Mouse (Mus musculus) large intestine, adult 2 months (tissue): ENCODE measurements around the gene Olfm2. TPM values are rescaled to one million over a fixed set of nuclear protein-coding genes. Genes with fewer than 3 reads are reported as not detected.
"Not testable (repeated sequence)": the region's sequence is repeated elsewhere in the genome, so short reads cannot be mapped to it uniquely, and the experiment has no call there.

ENCODE experiments used
- DNase-seq: peaks from one replicate; pipeline ENCODE4 v3.0.0-alpha.2; 2012; ENCODE audit warnings: low read depth, low spot score
- WGBS: fragments of 180-500 bp; shearing (Covaris S2); methylation state at CpG from one replicate; pipeline ENCODE4 v1.1.7; 2018; 5-methylcytosine and 5-hydroxymethylcytosine counted together
- polyA plus RNA-seq: library from polyadenylated mRNA; depleted of rRNA; stranded (reverse); fragments of >200 nt; gene quantifications from 2 replicates; pipeline ENCODE4 v1.2.3, GENCODE M21; 2012

Gene Olfm2
- polyA plus RNA-seq, 1 experiment = 1.2 TPM

- WGBS = 23% methylated on average over 4 of the region's 4 CpGs
- no peak for DNase-seq
Measured at GRCm38 (mm10) chr9:20705981-20706380, 40.2 kb downstream of the Olfm2 start.

DNA sequence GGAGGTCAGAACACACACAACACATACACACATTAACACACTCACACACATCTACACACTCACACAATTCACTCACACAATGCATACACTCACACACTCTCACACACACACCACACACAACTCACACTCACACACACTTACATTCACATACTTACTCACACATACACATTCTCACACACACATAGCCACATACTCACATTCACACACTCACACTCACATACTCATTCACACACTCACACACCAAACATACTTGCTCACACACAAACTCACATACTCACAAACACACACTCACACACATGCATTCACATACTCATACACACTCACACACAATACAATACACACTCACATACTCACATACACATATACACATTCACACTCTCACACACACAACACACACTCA is 40.7 kb downstream of the Olfm2 start:
- no peak for DNase-seq

GRCm38 (mm10) chr9:20703832-20704380 is 42.2 kb downstream of the Olfm2 start:
- 69% methylated on average over 8 of the region's 8 CpGs for WGBS
- DNase-seq = no peak

- no peak for DNase-seq
- 46% methylated on average over 8 of the region's 8 CpGs for WGBS
Measured at GRCm38 (mm10) chr9:20697466-20697865, 48.7 kb downstream of the Olfm2 start.

GRCm38 (mm10) chr9:20696107-20696712 is 49.9 kb downstream of the Olfm2 start:
- DNase-seq = no peak
- WGBS = 74% methylated on average over 5 of the region's 5 CpGs

DNA sequence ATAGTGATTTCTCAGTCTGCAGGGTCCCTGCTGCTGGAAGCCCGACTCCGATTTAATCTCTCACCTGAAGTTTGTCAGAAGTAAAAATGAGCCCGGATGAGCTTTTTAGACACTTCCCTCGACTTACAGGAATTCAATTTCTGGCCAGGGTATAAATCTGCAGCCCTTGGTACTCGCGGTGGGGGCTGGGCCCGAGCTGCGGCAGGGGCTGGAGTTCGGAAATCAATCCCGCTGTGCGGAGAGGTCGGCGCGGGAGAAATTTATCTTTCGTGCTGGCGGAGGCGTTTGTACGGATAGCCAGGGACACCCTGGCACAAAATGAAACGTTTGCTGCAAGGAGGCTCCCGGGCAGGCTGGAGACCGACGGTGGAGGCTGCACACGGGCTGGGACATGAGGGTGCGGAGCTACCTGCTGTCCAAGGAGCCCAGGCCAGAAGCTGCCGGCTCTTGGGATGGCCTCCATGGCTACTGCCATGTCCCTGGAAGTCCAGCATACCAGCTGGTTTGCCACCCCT is 51.4 kb downstream of the Olfm2 start:
- 11% methylated on average over 25 of the region's 25 CpGs for WGBS
- DNase-seq = no peak

GRCm38 (mm10) chr9:20692863-20693262 is 53.3 kb downstream of the Olfm2 start:
- DNase-seq = no peak
- WGBS = 82% methylated on average over 3 of the region's 3 CpGs

- DNase-seq = not testable (repeated sequence)
- 89% methylated on average over 2 of the region's 2 CpGs for WGBS
Measured at GRCm38 (mm10) chr9:20690449-20690848, 55.7 kb downstream of the Olfm2 start.

DNA sequence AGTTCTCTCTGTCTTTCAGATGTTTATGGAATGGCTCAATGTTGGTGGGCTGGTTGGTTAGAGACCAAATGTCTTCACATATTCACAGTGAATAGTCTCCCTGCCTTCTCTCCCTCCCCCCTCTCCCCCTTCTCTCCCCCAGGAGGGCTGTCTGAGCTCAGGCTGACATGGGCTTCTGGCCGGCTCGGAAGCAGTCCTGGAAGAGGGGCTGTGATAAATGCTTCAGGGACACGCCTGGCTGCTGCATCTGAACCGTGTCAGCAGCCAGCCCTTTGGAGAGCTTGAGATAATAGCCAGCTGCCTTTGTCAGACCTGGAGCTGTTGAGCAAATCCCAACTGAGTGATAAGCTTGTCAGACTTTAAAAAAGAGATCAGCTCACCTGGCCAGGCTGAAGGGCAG is 56.2 kb downstream of the Olfm2 start:
- no peak for DNase-seq
- WGBS = 6% methylated on average over 4 of the region's 4 CpGs

GRCm38 (mm10) chr9:20689403-20689802 is 56.7 kb downstream of the Olfm2 start:
- no peak for DNase-seq

DNA sequence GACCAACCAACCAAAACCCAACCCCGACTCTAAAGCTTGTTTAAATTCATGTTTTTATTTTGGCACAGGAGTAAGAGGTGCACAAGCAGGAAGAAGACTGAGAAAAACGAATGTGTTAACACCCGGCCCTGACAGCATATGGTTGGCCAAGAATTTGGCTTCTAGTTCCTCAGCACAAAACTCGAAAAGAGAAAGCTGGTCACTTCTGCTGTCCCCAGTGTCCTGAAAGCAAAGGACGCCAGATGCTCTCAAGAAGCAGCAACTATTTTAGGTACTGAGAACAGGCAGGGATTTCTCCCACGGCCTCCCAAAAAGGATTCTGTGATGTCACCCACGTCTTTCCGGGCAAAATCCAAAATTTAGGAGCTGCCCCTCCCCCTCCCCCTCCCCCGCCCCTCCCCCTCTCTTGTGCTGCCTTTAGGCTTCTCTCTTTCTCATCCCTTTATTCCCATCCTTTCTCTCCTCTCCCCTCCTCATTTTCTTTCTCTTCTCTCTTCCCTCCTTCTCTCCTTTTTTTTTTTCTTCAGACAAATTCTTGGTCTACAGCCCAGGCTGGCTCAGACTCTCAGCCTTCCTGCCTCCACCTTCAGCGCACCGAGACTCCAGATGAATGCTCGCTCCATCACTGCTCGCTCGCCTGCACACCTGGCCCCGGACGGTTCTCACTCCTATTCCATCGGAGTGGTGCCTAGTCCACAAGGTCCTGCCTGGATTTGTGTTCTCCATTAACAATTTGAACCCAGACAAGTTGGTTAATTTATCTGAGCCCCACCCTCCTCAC is 60.9 kb downstream of the Olfm2 start:
- 47% methylated on average over 17 of the region's 17 CpGs for WGBS
- DNase-seq = no peak

More at GRCm38 (mm10) chr9:20689403-20689802, 56.7 kb downstream of the Olfm2 start:
- 22% methylated on average over 1 of the region's 1 CpGs for WGBS

DNA sequence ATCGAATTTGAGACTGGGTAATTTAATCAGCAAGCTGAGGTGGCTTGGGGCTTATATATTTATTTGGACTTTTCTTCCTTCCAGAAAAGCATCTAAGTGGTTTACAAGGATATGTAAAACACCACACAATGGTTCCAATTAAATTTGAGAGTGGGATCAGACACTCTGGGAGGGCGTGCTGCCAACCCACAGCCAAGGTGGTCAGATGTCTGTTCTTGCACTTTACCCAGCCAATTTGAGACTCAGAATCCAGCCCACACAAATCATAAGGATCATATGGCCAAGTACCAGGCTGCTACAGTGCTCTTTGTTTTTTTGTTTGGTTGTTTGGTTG is 63.8 kb downstream of the Olfm2 start:
- 60% methylated on average over 2 of the region's 2 CpGs for WGBS
- no peak for DNase-seq

DNA sequence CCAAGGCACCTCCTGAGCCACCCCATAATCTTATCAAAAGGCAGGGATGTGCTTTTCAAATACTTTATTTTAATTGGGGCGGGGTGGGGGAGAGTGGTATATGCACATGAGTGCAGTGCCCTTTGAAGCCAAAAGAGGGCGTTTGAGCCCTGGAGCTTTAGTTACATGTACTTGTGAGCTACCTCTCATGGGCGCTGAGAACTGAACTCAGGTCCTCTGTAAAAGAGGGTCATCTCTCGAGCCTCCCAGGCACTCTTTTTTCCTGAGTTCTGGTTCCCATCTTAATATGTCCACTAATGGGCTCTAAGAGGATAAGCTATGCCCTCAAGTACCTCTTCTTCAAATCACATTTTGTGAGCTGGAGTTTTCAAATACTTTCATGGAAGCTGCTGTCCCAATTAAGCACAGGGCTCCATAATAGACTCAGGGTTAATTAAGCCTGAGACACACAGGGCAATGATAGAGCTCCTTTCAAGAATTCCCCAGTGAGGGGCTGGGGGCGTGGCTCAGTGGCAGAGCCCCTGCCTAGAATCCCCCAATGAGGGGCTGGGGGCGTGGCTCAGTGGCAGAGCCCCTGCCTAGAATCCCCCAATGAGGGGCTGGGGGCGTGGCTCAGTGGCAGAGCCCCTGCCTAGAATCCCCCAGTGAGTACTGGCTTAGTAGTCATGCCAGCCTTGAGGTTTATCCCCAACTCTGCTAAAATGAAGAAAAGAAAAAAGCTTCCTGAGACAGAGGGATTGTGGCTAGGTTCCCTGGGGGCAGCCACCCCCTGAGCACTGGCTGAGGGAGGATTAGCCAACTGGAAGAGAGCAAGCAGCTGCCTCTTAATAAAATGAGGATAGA is 64.4 kb downstream of the Olfm2 start:
- DNase-seq = no peak
- WGBS = 47% methylated on average over 7 of the region's 7 CpGs

DNA sequence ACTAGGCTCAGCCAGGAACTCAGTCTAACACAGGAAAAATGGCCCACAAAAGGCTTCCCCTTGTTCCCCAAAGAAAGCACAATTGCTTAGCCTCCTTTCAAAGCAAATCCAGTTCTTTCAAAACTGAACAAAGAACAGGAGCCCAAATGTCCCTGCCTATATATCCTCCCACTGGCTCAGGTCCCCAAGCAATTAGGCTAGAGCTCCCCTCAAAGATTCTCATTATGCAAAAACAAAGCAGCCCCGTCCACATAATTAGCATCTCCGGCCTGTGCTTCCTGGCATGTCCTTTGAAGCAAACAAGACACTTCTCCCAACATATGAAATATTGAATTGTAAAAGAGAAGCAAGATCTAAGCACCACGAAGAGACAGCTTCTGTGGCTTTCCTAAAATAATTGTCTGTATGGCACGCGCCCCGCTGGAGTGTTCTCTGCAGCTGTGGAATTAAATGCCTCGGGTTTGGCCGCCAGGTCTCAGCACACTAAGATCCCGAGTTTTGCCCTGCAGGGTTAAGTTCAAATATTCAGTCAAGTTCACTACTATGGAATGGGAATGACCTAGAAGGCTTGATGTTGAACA is 65.7 kb downstream of the Olfm2 start:
- no peak for DNase-seq
- 82% methylated on average over 9 of the region's 9 CpGs for WGBS

- no peak for DNase-seq
- WGBS = 90% methylated on average over 12 of the region's 12 CpGs
Measured at GRCm38 (mm10) chr9:20677892-20678291, 68.3 kb downstream of the Olfm2 start.

DNA sequence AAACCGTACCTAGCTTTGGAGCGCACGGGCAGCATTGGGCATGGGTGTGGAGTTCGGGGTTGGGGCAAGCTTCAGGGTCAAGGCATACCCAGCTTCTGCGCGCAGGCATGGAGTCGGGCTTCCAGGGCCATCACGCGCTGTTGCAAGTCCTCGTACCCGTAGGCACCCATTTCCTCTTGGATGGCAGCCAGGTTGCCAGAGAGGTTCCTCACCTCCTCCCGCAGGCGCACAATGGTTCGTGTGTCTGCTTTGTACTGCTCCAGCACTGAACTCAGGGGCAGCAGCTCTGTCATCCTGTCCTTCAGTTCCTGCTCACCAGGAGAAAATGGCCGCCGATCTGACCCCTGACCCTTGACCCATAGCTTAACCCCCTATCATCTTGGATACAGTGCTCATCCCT is 74.1 kb downstream of the Olfm2 start:
- no peak for DNase-seq
- 40% methylated on average over 16 of the region's 16 CpGs for WGBS

GRCm38 (mm10) chr9:20668065-20668464 is 78.1 kb downstream of the Olfm2 start:
- no peak for DNase-seq
- WGBS = 90% methylated on average over 22 of the region's 22 CpGs

GRCm38 (mm10) chr9:20666510-20667034 is 79.6 kb downstream of the Olfm2 start:
- no peak for DNase-seq
- whole genome bisulfite sequencing = 15% methylated on average over 7 of the region's 7 CpGs

DNA sequence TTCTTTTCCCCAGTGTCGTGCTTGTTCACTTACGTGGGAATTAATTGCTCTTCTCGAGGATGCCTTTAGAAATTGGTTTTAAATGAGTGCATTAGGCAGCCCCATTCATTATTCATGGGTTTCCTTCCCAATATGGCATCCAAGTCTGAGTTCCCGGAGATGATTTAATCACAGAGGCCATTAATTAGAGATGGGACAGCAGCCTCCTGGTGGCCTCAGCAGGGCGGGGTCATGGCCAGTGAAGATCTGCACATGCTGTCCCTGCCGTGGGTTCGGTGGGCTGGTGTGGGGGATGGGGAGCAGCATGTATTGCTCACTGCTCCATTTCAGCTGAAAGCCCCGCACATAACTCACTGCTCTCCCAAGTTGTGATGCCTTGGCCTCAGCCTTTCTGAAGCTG is 80.2 kb downstream of the Olfm2 start:
- 55% methylated on average over 8 of the region's 8 CpGs for WGBS
- no peak for DNase-seq
